Mouse (Mus musculus) MEL (cell line): ENCODE measurements around the gene Ninl.

ENCODE experiments used
- CTCF ChIP-seq, 3 experiments: IDR thresholded peaks in 2 of 3; conservative IDR thresholded peaks in 1 of 3; 2 replicates each; pipeline ENCODE4 v1.5.1; 2011 to 2012; ENCODE audit warnings: low read length in 3 of 3, low read depth in 2 of 3, mild to moderate bottlenecking in 2 of 3, improper control_type of control experiment in 1 of 3, inconsistent platforms in 1 of 3, mixed read lengths in 1 of 3, moderate library complexity in 1 of 3; ENCODE audit not compliant: control insufficient read depth in 1 of 3, insufficient read depth in 1 of 3, poor library complexity in 1 of 3, severe bottlenecking in 1 of 3
- EP300 ChIP-seq, 2 experiments: IDR thresholded peaks; 2 replicates each; pipeline ENCODE4 v1.6.1; 2011; ENCODE audit warnings: improper control_type of control experiment in 2 of 2, low read length in 2 of 2, low read depth in 1 of 2, mild to moderate bottlenecking in 1 of 2
- HCFC1 ChIP-seq: IDR thresholded peaks from 2 replicates; pipeline ENCODE4 v1.6.1; 2012; ENCODE audit warnings: low read depth, mild to moderate bottlenecking, inconsistent platforms, low read length, improper control_type of control experiment, moderate library complexity
- MXI1 ChIP-seq: IDR thresholded peaks from 2 replicates; pipeline ENCODE4 v1.6.1; 2011; ENCODE audit warnings: mild to moderate bottlenecking, low read depth, low read length, improper control_type of control experiment
- POLR2A ChIP-seq, 2 experiments: IDR thresholded peaks; 2 replicates each; pipeline ENCODE4 v1.6.1; 2011 to 2012; ENCODE audit warnings: low read length in 2 of 2, mild to moderate bottlenecking in 2 of 2, control low read depth in 1 of 2, improper control_type of control experiment in 1 of 2, low read depth in 1 of 2, moderate library complexity in 1 of 2; ENCODE audit not compliant: control insufficient read depth in 1 of 2, insufficient read depth in 1 of 2, poor library complexity in 1 of 2
- USF1 ChIP-seq: IDR thresholded peaks from 2 replicates; pipeline ENCODE4 v1.6.1; 2014; ENCODE audit warnings: low read depth, mild to moderate bottlenecking, inconsistent platforms, low read length, improper control_type of control experiment, moderate library complexity

DNA sequence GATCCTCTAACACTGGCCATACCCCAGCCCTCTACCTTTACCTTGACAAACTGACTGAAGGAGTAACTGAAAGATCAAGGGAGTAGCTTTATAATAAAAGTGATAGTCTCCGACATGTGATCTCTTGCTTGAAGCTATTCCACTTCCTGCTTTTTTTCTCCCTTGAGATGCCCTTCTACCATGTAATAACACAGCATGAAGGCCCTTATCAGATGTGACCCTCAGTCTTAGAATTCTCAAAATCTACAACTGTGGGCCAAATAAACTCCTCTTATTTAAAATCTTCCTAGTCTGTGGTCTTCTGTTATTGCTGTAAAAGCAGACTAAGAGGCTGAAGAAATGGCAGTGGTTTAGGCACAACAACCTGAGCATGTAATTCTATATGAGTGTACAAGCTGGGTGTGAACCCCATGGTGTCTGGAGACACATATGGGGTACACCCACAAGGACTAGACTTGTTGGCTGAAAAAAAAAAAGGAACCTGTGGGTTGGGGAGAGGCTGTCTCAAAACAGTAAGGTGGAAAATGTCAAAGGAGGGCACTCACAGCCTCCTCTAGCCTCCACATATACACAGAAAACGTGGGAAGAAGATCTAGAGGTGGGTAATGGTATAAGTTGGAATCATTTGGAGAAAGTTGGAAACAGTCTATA, 144.4 kb downstream of the Ninl start:
- TF ChIP-seq POLR2A (IDR thresholded peaks at IDR 0.05; ENCODE audit: control insufficient read depth in 1 of 2, insufficient read depth in 1 of 2, low read depth in 1 of 2, low read length in 2 of 2, poor library complexity in 1 of 2) (no peak), HCFC1 (no peak), CTCF (IDR thresholded peaks at IDR 0.05 in 2 of 3, conservative IDR thresholded peaks at IDR 0.05 in 1 of 3; ENCODE audit: control insufficient read depth in 1 of 3, insufficient read depth in 1 of 3, low read depth in 2 of 3, low read length in 3 of 3, poor library complexity in 1 of 3, severe bottlenecking in 1 of 3) (no peak), EP300 (IDR thresholded peaks at IDR 0.05; ENCODE audit: low read depth in 1 of 2, low read length in 2 of 2) (0 out of 4 replicates have a peak, but pooled peaks of 1 of the 2 experiments have one; percentile 11), MXI1 (peak; percentile 39; the same call in 1 of the 2 replicates), USF1 (peak; percentile 71)
